Mouse (Mus musculus): ENCODE data around the gene Cep104. TPM values are rescaled to one million over a fixed set of nuclear protein-coding genes. Genes with fewer than 3 reads are reported as not detected.

Gene Cep104
- polyA plus RNA-seq, 1 experiment from 2014 or later = 13.7 TPM

- Histone ChIP-seq H3K27ac (peak within 1 kb of the TSS; percentile 93), H3K9me3 (no peaks in the 10 kb centered on the region), H3K4me3 (peak within 1 kb of the TSS; percentile 71), H3K9ac (peak within 1 kb of the TSS; percentile 78), H3K4me1 (peaks cover 18% of the 10 kb centered on the region), H3K36me3 (peaks cover 24% of the 10 kb centered on the region), H3K27me3 (peaks cover 4% of the 10 kb centered on the region; the same call in 1 of the 2 replicates), H3K4me2 (peak within 1 kb of the TSS; percentile 72)
- 2% methylated on average over 67 of the region's 67 CpGs for WGBS
- peak; percentile 95 for ATAC-seq (ENCODE audit: insufficient number of reproducible peaks, low FRiP score, low TSS enrichment, low read depth)
Measured at GRCm38 (mm10) chr4:153956569-153957405, 18.2 kb upstream of the Cep104 start, which contains the start of gene A430005L14Rik. A430005L14Rik (plus strand) TSS chr4:153957237.

GRCm38 (mm10) chr4:153957444-153958250 lies 17.3 kb upstream of the Cep104 start:
- Histone ChIP-seq H3K4me3 (peak overlapping the region; percentile 71), H3K9ac (peak overlapping the region; percentile 78), H3K4me1 (peaks cover 13% of the 10 kb centered on the region), H3K4me2 (peak overlapping the region; percentile 72), H3K27me3 (peaks cover 4% of the 10 kb centered on the region; the same call in 1 of the 2 replicates), H3K9me3 (no peaks in the 10 kb centered on the region), H3K27ac (peak overlapping the region; percentile 93), H3K36me3 (peaks cover 33% of the 10 kb centered on the region)
- WGBS = under 1% methylated on average over 27 of the region's 37 CpGs
- no peak; the same call in 1 of the 2 replicates for ATAC-seq (ENCODE audit: insufficient number of reproducible peaks, low FRiP score, low TSS enrichment, low read depth)

- Histone ChIP-seq H3K4me1 (peaks cover 12% of the 10 kb centered on the region), H3K36me3 (peaks cover 81% of the 10 kb centered on the region), H3K27me3 (no peaks in the 10 kb centered on the region), H3K4me3 (no peak overlapping the region), H3K27ac (no peak overlapping the region), H3K9me3 (no peaks in the 10 kb centered on the region), H3K9ac (no peak overlapping the region), H3K4me2 (no peak overlapping the region)
- no peak for ATAC-seq (ENCODE audit: insufficient number of reproducible peaks, low FRiP score, low TSS enrichment, low read depth)
- 88% methylated on average over 7 of the region's 7 CpGs for WGBS
Measured at GRCm38 (mm10) chr4:153962631-153963030, 12.4 kb upstream of the Cep104 start.

- no peak for ATAC-seq (ENCODE audit: insufficient number of reproducible peaks, low FRiP score, low TSS enrichment, low read depth)
- no peak overlapping the region for H3K27ac ChIP-seq
- no peaks in the 10 kb centered on the region for H3K27me3 ChIP-seq
- H3K4me1 ChIP-seq = no peaks in the 10 kb centered on the region
- H3K36me3 ChIP-seq = peaks cover 91% of the 10 kb centered on the region
- WGBS = 84% methylated on average over 5 of the region's 5 CpGs
- H3K9ac ChIP-seq = no peak overlapping the region
- no peaks in the 10 kb centered on the region for H3K9me3 ChIP-seq
- no peak overlapping the region for H3K4me3 ChIP-seq
- no peak overlapping the region for H3K4me2 ChIP-seq
Measured at GRCm38 (mm10) chr4:153966651-153967050, 8.3 kb upstream of the Cep104 start.

GRCm38 (mm10) chr4:153967556-153967955 lies 7.4 kb upstream of the Cep104 start:
- ATAC-seq (ENCODE audit: insufficient number of reproducible peaks, low FRiP score, low TSS enrichment, low read depth) = no peak
- H3K27me3 ChIP-seq = no peaks in the 10 kb centered on the region
- H3K9me3 ChIP-seq = no peaks in the 10 kb centered on the region
- no peak overlapping the region for H3K4me2 ChIP-seq
- 0 out of 2 replicates have a peak overlapping the region, but pooled peaks have one; percentile 22 for H3K27ac ChIP-seq
- H3K4me1 ChIP-seq = no peaks in the 10 kb centered on the region
- no peak overlapping the region for H3K9ac ChIP-seq
- WGBS = 73% methylated on average over 2 of the region's 2 CpGs
- no peak overlapping the region for H3K4me3 ChIP-seq
- peaks cover 84% of the 10 kb centered on the region for H3K36me3 ChIP-seq

GRCm38 (mm10) chr4:153968063-153968462 lies 6.9 kb upstream of the Cep104 start:
- WGBS = 89% methylated on average over 2 of the region's 2 CpGs
- H3K36me3 ChIP-seq = peaks cover 79% of the 10 kb centered on the region

GRCm38 (mm10) chr4:153975292-153975662 lies 283 bp downstream of the Cep104 start:
- Histone ChIP-seq H3K9ac (peak overlapping the region; percentile 71), H3K27me3 (no peaks in the 10 kb centered on the region), H3K27ac (peak overlapping the region; percentile 35; the same call in 1 of the 2 replicates), H3K4me3 (peak overlapping the region; percentile 65), H3K36me3 (peaks cover 28% of the 10 kb centered on the region), H3K9me3 (no peaks in the 10 kb centered on the region), H3K4me1 (peaks cover 28% of the 10 kb centered on the region), H3K4me2 (peak overlapping the region; percentile 94)
- peak; percentile 13; the same call in 1 of the 2 replicates for ATAC-seq (ENCODE audit: insufficient number of reproducible peaks, low FRiP score, low TSS enrichment, low read depth)
- WGBS = under 1% methylated on average over 33 of the region's 33 CpGs

More at GRCm38 (mm10) chr4:153968063-153968462, 6.9 kb upstream of the Cep104 start:
- H3K9ac ChIP-seq = no peak overlapping the region
- H3K4me3 ChIP-seq = no peak overlapping the region
- no peak overlapping the region for H3K4me2 ChIP-seq
- H3K9me3 ChIP-seq = no peaks in the 10 kb centered on the region
- no peak overlapping the region for H3K27ac ChIP-seq
- H3K4me1 ChIP-seq = no peaks in the 10 kb centered on the region
- no peak for ATAC-seq (ENCODE audit: insufficient number of reproducible peaks, low FRiP score, low TSS enrichment, low read depth)
- H3K27me3 ChIP-seq = no peaks in the 10 kb centered on the region

- Histone ChIP-seq H3K9ac (peak overlapping the region; percentile 71), H3K36me3 (peaks cover 28% of the 10 kb centered on the region), H3K27me3 (no peaks in the 10 kb centered on the region), H3K4me1 (peaks cover 28% of the 10 kb centered on the region), H3K9me3 (no peaks in the 10 kb centered on the region), H3K4me3 (peak overlapping the region; percentile 65), H3K27ac (no peak overlapping the region), H3K4me2 (peak overlapping the region; percentile 94)
- 28% methylated on average over 6 of the region's 6 CpGs for WGBS
- ATAC-seq (ENCODE audit: insufficient number of reproducible peaks, low FRiP score, low TSS enrichment, low read depth) = no peak
Measured at GRCm38 (mm10) chr4:153975768-153976167, 774 bp downstream of the Cep104 start.

- no peak for ATAC-seq (ENCODE audit: insufficient number of reproducible peaks, low FRiP score, low TSS enrichment, low read depth)
- H3K4me1 ChIP-seq = peaks cover 20% of the 10 kb centered on the region
- no peaks in the 10 kb centered on the region for H3K27me3 ChIP-seq
- 84% methylated on average over 10 of the region's 10 CpGs for WGBS
- no peak overlapping the region for H3K4me3 ChIP-seq
- H3K27ac ChIP-seq = no peak overlapping the region
- no peak overlapping the region for H3K4me2 ChIP-seq
- no peak overlapping the region for H3K9ac ChIP-seq
- no peaks in the 10 kb centered on the region for H3K9me3 ChIP-seq
- peaks cover 48% of the 10 kb centered on the region for H3K36me3 ChIP-seq
Measured at GRCm38 (mm10) chr4:153979243-153979642, 4.2 kb downstream of the Cep104 start.

GRCm38 (mm10) chr4:153980470-153980869 lies 5.5 kb downstream of the Cep104 start:
- Histone ChIP-seq H3K4me2 (no peak overlapping the region), H3K27ac (no peak overlapping the region), H3K27me3 (no peaks in the 10 kb centered on the region), H3K4me1 (peaks cover 17% of the 10 kb centered on the region), H3K9ac (no peak overlapping the region), H3K4me3 (no peak overlapping the region), H3K36me3 (peaks cover 60% of the 10 kb centered on the region), H3K9me3 (no peaks in the 10 kb centered on the region)
- 94% methylated on average over 11 of the region's 11 CpGs for WGBS
- ATAC-seq (ENCODE audit: insufficient number of reproducible peaks, low FRiP score, low TSS enrichment, low read depth) = no peak

- no peak overlapping the region for H3K4me2 ChIP-seq
- no peaks in the 10 kb centered on the region for H3K4me1 ChIP-seq
- WGBS = 89% methylated on average over 10 of the region's 10 CpGs
- H3K36me3 ChIP-seq = peaks cover 88% of the 10 kb centered on the region
- no peak overlapping the region for H3K9ac ChIP-seq
- no peaks in the 10 kb centered on the region for H3K27me3 ChIP-seq
- H3K27ac ChIP-seq = no peak overlapping the region
- no peak overlapping the region for H3K4me3 ChIP-seq
- no peak for ATAC-seq (ENCODE audit: insufficient number of reproducible peaks, low FRiP score, low TSS enrichment, low read depth)
- H3K9me3 ChIP-seq = no peaks in the 10 kb centered on the region
Measured at GRCm38 (mm10) chr4:153992715-153993114, 17.7 kb downstream of the Cep104 start.

- H3K27ac ChIP-seq = no peak overlapping the region
- 86% methylated on average over 8 of the region's 8 CpGs for WGBS
- no peaks in the 10 kb centered on the region for H3K4me1 ChIP-seq
- H3K36me3 ChIP-seq = peaks cover 88% of the 10 kb centered on the region
- H3K9me3 ChIP-seq = no peaks in the 10 kb centered on the region
- H3K4me2 ChIP-seq = no peak overlapping the region
- no peaks in the 10 kb centered on the region for H3K27me3 ChIP-seq
- H3K4me3 ChIP-seq = no peak overlapping the region
- no peak for ATAC-seq (ENCODE audit: insufficient number of reproducible peaks, low FRiP score, low TSS enrichment, low read depth)
- no peak overlapping the region for H3K9ac ChIP-seq
Measured at GRCm38 (mm10) chr4:153993505-153993904, 18.5 kb downstream of the Cep104 start.
